Mouse (Mus musculus): Measurements from ENCODE around the gene Enpp4. TPM values are rescaled to one million over a fixed set of nuclear protein-coding genes. Genes with fewer than 3 reads are reported as not detected.

Enpp4 gene
- polyA plus RNA-seq, 1 experiment from 2014 or later: 2.9 TPM

DNA sequence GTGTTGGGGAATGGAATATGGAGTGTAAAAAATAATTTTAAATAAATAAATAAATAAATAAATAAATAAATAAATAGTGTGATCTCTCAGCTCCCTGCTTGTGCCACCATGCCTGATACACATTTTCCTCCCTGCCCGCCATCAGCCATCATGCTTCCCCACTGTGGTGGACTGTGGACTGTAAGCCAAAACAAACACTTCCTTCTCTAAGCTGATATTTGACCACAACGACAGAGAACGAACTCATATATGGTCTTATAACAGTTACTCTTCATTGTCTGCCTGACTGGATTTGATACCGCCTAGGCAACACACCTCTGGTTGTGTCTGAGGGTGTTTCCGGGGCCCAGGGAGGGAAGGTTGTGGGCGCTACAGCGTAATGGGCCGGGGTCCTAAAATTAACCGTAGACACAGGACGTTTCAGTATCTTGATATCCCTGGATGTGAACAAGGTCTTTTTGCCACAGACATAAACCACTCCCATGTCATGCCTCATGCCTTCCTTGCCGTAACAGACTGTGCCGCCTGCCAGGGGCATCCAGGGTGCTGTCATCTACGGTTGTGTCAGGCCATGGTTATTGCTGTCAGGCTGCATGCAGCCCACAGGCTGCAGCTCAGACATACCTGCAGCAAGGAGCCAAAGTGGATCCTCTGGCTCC is 23.6 kb upstream of the Enpp4 start:
- H3K9me3 ChIP-seq: peaks cover 5% of the 10 kb centered on the region
- H3K4me1 ChIP-seq: no peaks in the 10 kb centered on the region
- DNase-seq (ENCODE audit: extremely low spot score, low spot score): no peak
- 92% methylated on average over 13 of the region's 13 CpGs for WGBS
- H3K27ac ChIP-seq: no peak overlapping the region
- no peaks in the 10 kb centered on the region for H3K36me3 ChIP-seq (replicated peaks)
- no peaks in the 10 kb centered on the region for H3K27me3 ChIP-seq (ENCODE audit: poor library complexity, severe bottlenecking)
- H3K4me3 ChIP-seq: no peak overlapping the region

DNA sequence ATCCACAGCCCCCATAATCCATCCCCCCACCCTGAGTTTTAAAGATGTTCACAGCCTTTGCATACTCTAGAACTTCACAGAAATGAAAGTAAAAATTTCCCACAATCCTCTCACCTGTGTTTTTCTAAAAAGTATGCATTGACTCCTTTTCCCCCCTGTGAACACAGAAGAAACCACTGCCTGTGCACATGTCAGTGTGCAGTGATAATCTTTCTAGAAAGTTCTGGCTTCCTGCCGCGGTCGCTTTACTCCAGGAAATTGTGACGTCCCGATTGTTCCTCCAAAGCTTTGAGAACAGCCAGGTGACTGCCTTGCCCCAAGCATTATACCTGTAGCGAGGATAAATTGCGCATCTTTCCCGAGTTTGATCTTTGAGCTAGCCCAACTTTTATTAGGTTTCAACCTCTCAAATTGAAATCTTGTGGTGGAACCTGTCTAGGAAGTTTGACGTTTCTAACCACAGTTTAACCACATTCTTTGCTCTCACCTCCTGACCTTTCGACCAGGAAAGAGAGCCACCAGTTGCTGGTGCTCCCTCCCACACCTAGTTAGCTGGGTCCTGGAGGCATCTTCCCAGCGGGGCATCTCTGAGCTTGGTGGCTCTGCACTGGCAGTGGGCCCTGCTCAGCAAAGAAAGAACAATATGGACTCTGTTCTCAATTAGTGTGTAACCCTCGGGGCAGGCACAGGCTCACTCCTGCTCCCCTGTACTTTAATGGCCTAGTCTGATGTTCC is 15.9 kb upstream of the Enpp4 start:
- Histone ChIP-seq H3K9me3 (no peaks in the 10 kb centered on the region), H3K4me3 (no peak overlapping the region), H3K36me3 (replicated peaks) (no peaks in the 10 kb centered on the region), H3K27me3 (ENCODE audit: poor library complexity, severe bottlenecking) (no peaks in the 10 kb centered on the region), H3K27ac (no peak overlapping the region), H3K4me1 (peaks cover 4% of the 10 kb centered on the region)
- WGBS: 76% methylated on average over 12 of the region's 12 CpGs
- no peak for DNase-seq (ENCODE audit: extremely low spot score, low spot score)

DNA sequence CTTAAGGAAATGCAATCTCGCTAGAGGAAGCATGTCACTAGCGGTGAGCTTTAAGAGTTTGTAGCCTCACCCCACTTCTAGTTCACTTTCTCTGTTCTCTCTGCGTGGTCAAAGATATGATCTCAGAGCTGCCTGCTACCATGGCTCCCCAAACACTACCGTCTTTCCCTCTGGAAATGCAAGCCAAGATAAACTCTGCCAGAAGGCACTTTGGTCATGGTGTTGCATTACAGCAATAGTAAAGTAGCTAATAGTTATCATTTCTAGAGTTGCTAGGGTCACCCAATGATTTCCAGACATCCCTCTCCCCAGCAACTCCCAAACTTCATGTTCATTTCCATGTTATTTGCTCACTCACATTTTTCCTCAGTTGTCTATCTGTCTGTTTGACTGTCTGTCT is 12.6 kb upstream of the Enpp4 start:
- no peak for DNase-seq (ENCODE audit: extremely low spot score, low spot score)
- H3K27me3 ChIP-seq (ENCODE audit: poor library complexity, severe bottlenecking): no peaks in the 10 kb centered on the region
- peaks cover 4% of the 10 kb centered on the region for H3K4me1 ChIP-seq
- H3K9me3 ChIP-seq: no peaks in the 10 kb centered on the region
- H3K27ac ChIP-seq: no peak overlapping the region
- H3K36me3 ChIP-seq (replicated peaks): no peaks in the 10 kb centered on the region
- 84% methylated on average over 4 of the region's 4 CpGs for WGBS
- no peak overlapping the region for H3K4me3 ChIP-seq

DNA sequence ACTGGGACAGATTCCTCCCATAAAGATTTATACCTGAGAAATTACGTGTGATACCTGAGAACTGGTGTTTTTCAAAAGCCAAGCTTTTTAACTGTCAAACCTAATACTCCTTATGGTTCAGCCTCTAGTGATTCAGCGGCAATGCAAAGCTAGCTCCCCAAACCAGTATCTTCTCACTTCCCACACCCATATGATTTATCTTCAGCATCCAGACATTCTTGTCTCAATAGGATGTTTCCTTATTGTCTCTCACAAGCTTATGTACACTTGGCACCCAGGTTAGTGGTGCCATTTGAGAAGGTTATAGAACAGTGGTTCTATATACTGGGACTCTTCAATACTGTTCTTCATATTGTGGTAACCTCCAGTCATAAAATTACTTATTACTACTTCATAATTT is 12.1 kb upstream of the Enpp4 start:
- WGBS: 81% methylated on average over 2 of the region's 2 CpGs
- no peaks in the 10 kb centered on the region for H3K27me3 ChIP-seq (ENCODE audit: poor library complexity, severe bottlenecking)
- no peak overlapping the region for H3K27ac ChIP-seq
- no peak for DNase-seq (ENCODE audit: extremely low spot score, low spot score)
- H3K4me1 ChIP-seq: peaks cover 4% of the 10 kb centered on the region
- H3K4me3 ChIP-seq: no peak overlapping the region
- no peaks in the 10 kb centered on the region for H3K9me3 ChIP-seq
- no peaks in the 10 kb centered on the region for H3K36me3 ChIP-seq (replicated peaks)

DNA sequence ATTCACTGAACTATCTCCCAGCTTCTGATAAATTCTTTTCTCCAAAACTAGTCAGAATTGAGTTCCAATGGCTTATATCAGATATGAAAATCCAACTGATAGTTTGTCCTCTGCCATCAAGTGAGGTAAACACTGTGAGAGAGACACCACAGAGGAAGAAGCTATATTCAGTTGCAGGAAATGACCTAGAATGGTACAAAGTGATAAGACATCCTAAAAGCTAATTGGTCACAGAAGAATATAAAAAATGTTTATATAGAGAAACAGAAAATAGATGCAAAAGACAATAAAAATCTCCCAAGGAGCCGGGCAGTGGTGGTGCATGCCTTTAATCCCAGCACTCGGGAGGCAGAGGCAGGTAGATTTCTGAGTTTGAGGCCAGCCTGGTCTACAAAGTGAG is 11.0 kb upstream of the Enpp4 start:
- no peaks in the 10 kb centered on the region for H3K27me3 ChIP-seq (ENCODE audit: poor library complexity, severe bottlenecking)
- H3K27ac ChIP-seq: no peak overlapping the region
- no peaks in the 10 kb centered on the region for H3K9me3 ChIP-seq
- 89% methylated on average over 2 of the region's 2 CpGs for WGBS
- DNase-seq (ENCODE audit: extremely low spot score, low spot score): no peak
- H3K36me3 ChIP-seq (replicated peaks): no peaks in the 10 kb centered on the region
- H3K4me1 ChIP-seq: no peaks in the 10 kb centered on the region; the same call in 1 of the 2 replicates
- H3K4me3 ChIP-seq: no peak overlapping the region

DNA sequence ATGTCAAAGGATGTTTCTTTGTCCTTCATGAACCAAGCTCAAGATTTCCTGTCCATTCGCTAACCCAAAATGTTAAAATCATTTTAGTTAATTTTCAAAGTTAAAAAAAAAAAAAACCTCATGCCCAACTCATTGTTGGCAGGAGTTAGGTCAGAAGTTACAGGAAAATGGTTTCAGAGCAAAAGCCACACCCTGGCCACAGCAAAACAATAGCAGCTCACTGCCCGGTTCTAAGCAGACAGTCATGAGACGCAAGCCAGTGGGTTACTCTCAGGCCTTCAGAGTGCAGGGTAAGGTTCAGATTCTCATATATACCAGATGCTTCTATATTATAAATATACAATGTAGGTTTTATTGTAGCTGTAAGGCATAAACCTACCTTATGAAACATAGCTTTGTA is 2.7 kb upstream of the Enpp4 start:
- H3K27ac ChIP-seq: no peak overlapping the region
- H3K4me3 ChIP-seq: no peak overlapping the region
- H3K9me3 ChIP-seq: no peaks in the 10 kb centered on the region
- H3K4me1 ChIP-seq: peaks cover 14% of the 10 kb centered on the region
- no peak for DNase-seq (ENCODE audit: extremely low spot score, low spot score)
- WGBS: 76% methylated on average over 3 of the region's 3 CpGs
- H3K36me3 ChIP-seq (replicated peaks): no peaks in the 10 kb centered on the region
- peaks cover 37% of the 10 kb centered on the region for H3K27me3 ChIP-seq (ENCODE audit: poor library complexity, severe bottlenecking)

DNA sequence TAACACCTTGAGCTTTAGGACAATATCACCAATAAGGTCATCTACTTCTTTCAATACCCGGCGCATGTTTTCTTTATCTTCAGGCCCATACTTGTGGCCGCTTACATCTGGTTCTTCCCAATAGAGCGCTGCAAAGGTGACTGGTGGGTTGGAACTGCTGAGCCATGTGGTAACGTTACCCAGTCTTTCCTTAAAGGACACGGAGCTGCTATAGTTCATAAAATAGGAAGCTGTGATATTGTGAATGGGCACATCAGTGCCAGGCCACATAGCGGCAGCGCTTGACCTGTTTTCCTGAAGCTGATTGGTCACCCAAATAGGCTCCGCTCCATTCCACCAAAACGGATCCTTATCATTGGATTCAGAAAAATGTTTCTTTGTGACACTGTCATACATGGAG is 3.6 kb downstream of the Enpp4 start:
- H3K4me1 ChIP-seq: peaks cover 14% of the 10 kb centered on the region
- DNase-seq (ENCODE audit: extremely low spot score, low spot score): no peak
- 93% methylated on average over 10 of the region's 10 CpGs for WGBS

DNA sequence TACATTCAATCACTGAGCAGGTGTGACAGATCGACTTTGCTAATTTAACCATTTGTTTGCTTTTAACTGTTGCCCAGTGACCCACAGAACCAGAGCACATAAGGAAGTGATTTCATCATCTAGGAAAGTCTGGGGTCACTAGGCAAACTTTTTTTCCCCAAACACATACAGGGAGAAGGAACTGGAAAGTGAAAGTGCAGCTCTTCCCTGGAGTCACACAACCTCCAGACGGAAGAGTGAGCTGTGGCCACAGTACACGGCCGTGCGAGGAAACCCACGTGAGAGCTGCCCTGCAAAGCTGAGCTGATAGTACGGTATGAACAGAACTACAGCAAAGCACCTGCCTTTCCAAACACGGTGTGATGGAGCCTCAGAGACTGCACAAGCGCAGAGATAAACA is 4.7 kb downstream of the Enpp4 start:
- Histone ChIP-seq H3K27ac (no peak overlapping the region), H3K4me1 (peaks cover 14% of the 10 kb centered on the region), H3K4me3 (no peak overlapping the region), H3K36me3 (replicated peaks) (no peaks in the 10 kb centered on the region), H3K9me3 (no peaks in the 10 kb centered on the region), H3K27me3 (ENCODE audit: poor library complexity, severe bottlenecking) (peaks cover 30% of the 10 kb centered on the region)
- DNase-seq (ENCODE audit: extremely low spot score, low spot score): no peak
- 81% methylated on average over 9 of the region's 9 CpGs for WGBS

More for the DNA sequence above, 3.6 kb downstream of the Enpp4 start:
- H3K4me3 ChIP-seq: no peak overlapping the region
- peaks cover 40% of the 10 kb centered on the region for H3K27me3 ChIP-seq (ENCODE audit: poor library complexity, severe bottlenecking)
- H3K27ac ChIP-seq: no peak overlapping the region
- H3K36me3 ChIP-seq (replicated peaks): no peaks in the 10 kb centered on the region
- H3K9me3 ChIP-seq: no peaks in the 10 kb centered on the region

DNA sequence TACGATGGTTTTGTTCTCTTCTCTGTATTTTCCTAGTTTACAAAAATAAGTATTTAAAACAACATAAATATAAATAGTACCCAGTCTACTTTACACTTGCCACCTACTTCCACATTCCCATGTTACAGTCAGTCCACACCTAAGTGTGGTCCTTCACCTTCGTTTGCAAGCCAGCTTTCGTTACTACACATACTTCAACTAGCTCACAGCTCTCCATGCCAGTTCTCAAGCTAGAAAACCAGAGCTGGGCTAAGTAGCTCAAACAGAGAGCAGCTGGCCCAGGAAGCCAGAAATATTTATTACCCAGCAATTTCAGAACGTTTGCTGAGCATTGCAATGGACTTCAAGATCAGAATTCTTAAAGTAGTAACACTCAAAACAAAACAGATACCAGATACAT is 5.1 kb downstream of the Enpp4 start:
- DNase-seq (ENCODE audit: extremely low spot score, low spot score): no peak
- Histone ChIP-seq H3K27ac (no peak overlapping the region), H3K4me1 (peaks cover 10% of the 10 kb centered on the region), H3K36me3 (replicated peaks) (no peaks in the 10 kb centered on the region), H3K9me3 (no peaks in the 10 kb centered on the region), H3K27me3 (ENCODE audit: poor library complexity, severe bottlenecking) (peaks cover 25% of the 10 kb centered on the region), H3K4me3 (no peak overlapping the region)
- 86% methylated on average over 4 of the region's 4 CpGs for WGBS

DNA sequence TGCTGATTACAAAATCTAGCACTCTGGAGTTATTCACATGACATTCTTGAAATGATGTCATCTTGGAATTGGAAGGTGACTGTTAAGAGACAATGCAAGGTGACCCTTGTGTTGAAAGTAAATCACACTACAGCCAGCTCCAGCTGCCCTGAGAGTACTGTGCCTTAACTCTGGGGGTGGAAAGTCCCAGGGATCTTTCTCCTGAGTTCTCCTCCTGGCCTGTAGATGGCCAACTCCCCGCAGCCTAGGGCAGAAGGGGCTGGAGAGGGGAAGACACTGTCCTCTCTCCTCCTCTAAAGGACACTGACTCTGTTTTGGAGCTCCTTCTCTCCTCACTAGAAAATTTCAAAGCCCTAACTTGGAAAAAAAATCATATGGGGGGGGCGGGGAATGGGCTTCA is 14.1 kb downstream of the Enpp4 start:
- WGBS: 43% methylated on average over 2 of the region's 2 CpGs

DNA sequence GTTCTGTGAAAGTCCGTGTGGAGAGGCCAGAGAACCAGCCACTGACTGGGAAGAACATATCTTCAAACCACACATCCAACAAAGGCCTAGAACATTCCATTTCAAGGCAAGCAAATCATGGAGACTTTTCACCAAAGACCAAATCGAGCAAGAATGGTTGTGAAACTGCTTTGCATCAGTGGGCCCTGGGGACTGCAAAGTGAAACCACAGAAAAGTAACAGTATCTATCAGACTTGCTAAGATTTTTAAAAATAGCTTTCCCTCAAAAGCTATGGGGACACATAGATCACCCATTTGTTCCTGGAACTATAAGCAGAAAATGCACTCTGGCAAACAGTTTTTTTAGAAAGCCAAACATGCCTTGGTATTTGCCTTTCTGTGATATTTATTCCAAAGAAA is 14.7 kb downstream of the Enpp4 start:
- Histone ChIP-seq H3K27ac (no peak overlapping the region), H3K36me3 (replicated peaks) (no peaks in the 10 kb centered on the region), H3K27me3 (ENCODE audit: poor library complexity, severe bottlenecking) (no peaks in the 10 kb centered on the region), H3K4me1 (no peaks in the 10 kb centered on the region), H3K4me3 (no peak overlapping the region), H3K9me3 (no peaks in the 10 kb centered on the region)
- DNase-seq (ENCODE audit: extremely low spot score, low spot score): no peak
- WGBS: 82% methylated on average over 2 of the region's 2 CpGs

More for the DNA sequence above, 14.1 kb downstream of the Enpp4 start:
- H3K36me3 ChIP-seq (replicated peaks): no peaks in the 10 kb centered on the region
- no peak for DNase-seq (ENCODE audit: extremely low spot score, low spot score)
- H3K9me3 ChIP-seq: no peaks in the 10 kb centered on the region
- H3K4me3 ChIP-seq: no peak overlapping the region
- no peaks in the 10 kb centered on the region for H3K27me3 ChIP-seq (ENCODE audit: poor library complexity, severe bottlenecking)
- H3K27ac ChIP-seq: no peak overlapping the region
- no peaks in the 10 kb centered on the region for H3K4me1 ChIP-seq

DNA sequence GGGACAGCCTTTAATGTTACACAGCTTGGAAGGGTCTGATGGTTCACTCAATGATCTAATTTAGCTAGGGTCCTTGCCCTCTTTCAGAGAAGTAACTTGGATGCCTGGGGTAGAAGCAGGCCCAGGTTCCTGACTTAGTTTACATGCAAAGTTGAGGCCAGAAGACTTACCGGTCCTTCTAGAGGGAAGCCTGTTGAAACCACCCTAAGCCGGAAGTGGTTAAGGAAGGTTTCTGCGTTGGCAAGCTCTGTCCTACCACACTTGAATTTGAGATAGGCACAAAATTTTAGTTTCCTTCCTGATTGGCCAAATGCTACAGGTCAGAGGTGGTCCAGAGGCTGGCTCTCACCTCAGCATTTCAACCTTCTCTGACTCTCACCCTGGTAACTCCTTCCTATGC is 17.4 kb downstream of the Enpp4 start:
- Histone ChIP-seq H3K4me1 (no peaks in the 10 kb centered on the region), H3K27me3 (ENCODE audit: poor library complexity, severe bottlenecking) (no peaks in the 10 kb centered on the region), H3K9me3 (no peaks in the 10 kb centered on the region), H3K36me3 (replicated peaks) (0 out of 2 replicates have a peak, but pooled peaks cover 2% of the 10 kb centered on the region), H3K4me3 (no peak overlapping the region), H3K27ac (no peak overlapping the region)
- 90% methylated on average over 3 of the region's 3 CpGs for WGBS
- DNase-seq (ENCODE audit: extremely low spot score, low spot score): no peak

DNA sequence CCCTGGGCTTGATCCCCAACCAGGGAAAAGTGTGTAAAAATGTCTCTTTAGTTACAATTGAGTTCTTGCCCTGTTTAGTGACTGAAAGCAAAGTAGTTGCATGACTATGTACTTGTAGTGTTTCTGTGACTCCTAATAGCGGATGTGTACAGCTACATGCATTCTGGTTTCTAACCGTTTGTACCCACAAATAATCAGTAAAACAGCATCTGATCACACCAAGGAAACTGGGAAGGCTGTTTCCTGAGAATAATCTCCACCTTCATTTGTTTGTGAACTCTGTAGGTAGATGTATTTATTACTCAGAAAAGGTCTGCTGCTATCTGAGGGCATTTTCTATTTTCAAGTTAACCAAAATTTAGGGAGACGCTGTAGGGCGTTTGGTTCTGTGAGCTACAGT is 22.5 kb downstream of the Enpp4 start:
- Histone ChIP-seq H3K9me3 (no peaks in the 10 kb centered on the region), H3K4me3 (no peak overlapping the region), H3K36me3 (replicated peaks) (0 out of 2 replicates have a peak, but pooled peaks cover 10% of the 10 kb centered on the region), H3K27ac (no peak overlapping the region), H3K27me3 (ENCODE audit: poor library complexity, severe bottlenecking) (peaks cover under 1% of the 10 kb centered on the region), H3K4me1 (peaks cover 12% of the 10 kb centered on the region)
- DNase-seq (ENCODE audit: extremely low spot score, low spot score): no peak
- 91% methylated on average over 4 of the region's 4 CpGs for WGBS
